24 mouse cellular contexts compared by ENCODE assay signal in genomic region chr4:145250002-145250401, GRCm38 (mm10). TPM values are rescaled to one million over a fixed set of nuclear protein-coding genes. Genes with fewer than 3 reads are reported as not detected.
A peak's percentile ranks its signal among the peaks of the same experiment; 100 is the strongest.
DNase-seq lines count a peak whose midpoint lies in the region; ATAC-seq and TF ChIP-seq lines count a peak whose summit lies in the region.
"Had no signal": no experiment of that assay in that cellular context is flagged by ENCODE, and none has a peak within 500 bp of the region (broad histone marks: within the 10 kb centered on the region; RNA-seq: fewer than 3 reads in every experiment).

No protein-coding gene starts in this region.

- H3K27ac ChIP-seq in thymus, adult 2 months (ENCODE audit: control insufficient read depth, insufficient read depth, low read length) = no peak overlapping the region
- H3K27ac ChIP-seq in gastrocnemius, adult 2 months = no peak overlapping the region
- H3K27ac ChIP-seq: embryonic facial prominence, embryonic 15.5 days; forebrain, embryonic 10.5 days; hindbrain, embryonic 15.5 days; limb, embryonic 13.5 days; liver, embryonic 13.5 days; midbrain, embryonic 10.5 days; neural tube, embryonic 12.5 days; stomach, embryonic 15.5 days had no signal

- no peak overlapping the region for H3K4me3 ChIP-seq in thymus, adult 2 months (ENCODE audit: control insufficient read depth, insufficient read depth, low read length)
- no peak overlapping the region for H3K4me3 ChIP-seq in gastrocnemius, adult 2 months
- H3K4me3 ChIP-seq: embryonic facial prominence, embryonic 15.5 days; forebrain, embryonic 10.5 days; hindbrain, embryonic 15.5 days; limb, embryonic 13.5 days; liver, embryonic 13.5 days; midbrain, embryonic 10.5 days; neural tube, embryonic 12.5 days; stomach, embryonic 15.5 days had no signal

- ATAC-seq in activated CD4-positive, CD25-positive, alpha-beta regulatory T cell, adult 4 months = peak; percentile 65
- peak; percentile 5; the same call in 1 of the 2 replicates for ATAC-seq in megakaryocyte, adult 5-6 weeks (ENCODE audit: poor library complexity, severe bottlenecking)
- ATAC-seq: forebrain, postnatal 0 days had no signal

- WGBS in thymus, adult 2 months = 5% methylated on average over 4 of the region's 4 CpGs

- intact Hi-C loops in gastrocnemius, adult 2 months (cut with DNase I) = no loop called here

- H3K36me3 ChIP-seq in thymus, adult 2 months (ENCODE audit: control insufficient read depth, insufficient read depth, low read length) = no peaks in the 10 kb centered on the region
- H3K36me3 ChIP-seq: embryonic facial prominence, embryonic 15.5 days; forebrain, embryonic 10.5 days; hindbrain, embryonic 15.5 days; limb, embryonic 13.5 days; liver, embryonic 13.5 days; midbrain, embryonic 10.5 days; neural tube, embryonic 12.5 days; stomach, embryonic 15.5 days had no signal

- no peaks in the 10 kb centered on the region for H3K27me3 ChIP-seq in thymus, adult 2 months (ENCODE audit: control insufficient read depth, insufficient read depth, low read length)

- H3K4me1 ChIP-seq in thymus, adult 2 months (replicated peaks; ENCODE audit: control insufficient read depth, insufficient read depth, low read length) = peaks cover 32% of the 10 kb centered on the region

- no peak for TF ChIP-seq CTCF in thymus, adult 2 months (IDR thresholded peaks at IDR 0.05; ENCODE audit: borderline replicate concordance, control insufficient read depth, extremely low read depth, insufficient read depth, low read length, poor library complexity)
- TF ChIP-seq CTCF in gastrocnemius, adult 2 months (IDR thresholded peaks at IDR 0.05) = no peak

- no peak for TF ChIP-seq POLR2A in thymus, adult 2 months (IDR thresholded peaks at IDR 0.05; ENCODE audit: control insufficient read depth, extremely low read depth, insufficient read depth, low read length, poor library complexity)

- peak; percentile 42 for DNase-seq in thymus, postnatal 0 days (ENCODE audit: low spot score)
- DNase-seq in thymus, adult 2 months = no peak
- no peak for DNase-seq in gastrocnemius, adult 2 months
- DNase-seq in layer of hippocampus, postnatal 14 days (ENCODE audit: low spot score in 2 of 2) = no peak
- no peak for DNase-seq in urinary bladder, postnatal 36 days (ENCODE audit: low spot score in 2 of 2)
- no peak for DNase-seq in lung, postnatal 4 days
- DNase-seq: adrenal gland, postnatal 25 days; cerebellum, adult 11 months; cerebellum, postnatal 14 days; forebrain, postnatal 0 days; heart, adult 18-20 months; heart, postnatal 36 days; liver, embryonic 13.5 days; lung, embryonic 14.5 days; lung, postnatal 36 days had no signal

RNA-seq across cellular contexts. Expression of gene Tnfrsf1b, which starts 3.3 kb away (rescaled TPM):
- polyA plus RNA-seq in thymus, postnatal 0 days (2015; fragmentation: Nextera tagmentation; extraction: Ambion mirVana) = 12.5 and 12.9 TPM in 2 replicates
- polyA plus RNA-seq in thymus, adult 2 months (2012; rRNA removed) = 46.5 and 48.1 TPM in 2 replicates
- polyA plus RNA-seq in activated CD4-positive, CD25-positive, alpha-beta regulatory T cell, adult 4 months (2017; shearing (Covaris generic)) = 100 to 1,000 TPM in 1 of 2 experiments, 10 to 100 TPM in 1; 87.9 to 139 TPM
- total RNA-seq in megakaryocyte, adult 5-6 weeks (2015) = 107 and 112 TPM in 2 replicates
- 113 and 122 TPM in 2 replicates for total RNA-seq in megakaryocyte, adult 5-6 weeks (2017)
- total RNA-seq in gastrocnemius, adult 2 months (2021) = 1 to 10 TPM; 2.5 to 3.0 TPM
- total RNA-seq in layer of hippocampus, postnatal 14 days (2021) = 1 to 10 TPM; 2.9 TPM

RNA-seq across cellular contexts. Expression of gene Vps13d, which starts 55.2 kb away (rescaled TPM):
- 13.0 and 13.1 TPM in 2 replicates for polyA plus RNA-seq in thymus, postnatal 0 days (2015; fragmentation: Nextera tagmentation; extraction: Ambion mirVana)
- polyA plus RNA-seq in thymus, adult 2 months (2012; rRNA removed) = 22.5 and 23.5 TPM in 2 replicates
- polyA plus RNA-seq in activated CD4-positive, CD25-positive, alpha-beta regulatory T cell, adult 4 months (2017; shearing (Covaris generic)) = 10 to 100 TPM in 1 of 2 experiments, 1 to 10 TPM in 1; 9.2 to 17.9 TPM
- 22.2 and 24.0 TPM in 2 replicates for total RNA-seq in megakaryocyte, adult 5-6 weeks (2015)
- total RNA-seq in megakaryocyte, adult 5-6 weeks (2017) = 40.0 and 59.4 TPM in 2 replicates
- total RNA-seq in gastrocnemius, adult 2 months (2021) = 10 to 100 TPM; 35.6 to 37.0 TPM
- 10 to 100 TPM; 68.2 to 75.9 TPM for total RNA-seq in layer of hippocampus, postnatal 14 days (2021)

Comparison
In these comparisons a context has a peak if more than half of its experiments do, and no peak if none do; other contexts are left out.
1. RNA of gene Tnfrsf1b, which starts 3.3 kb away (total RNA-seq): 107 to 122 TPM in megakaryocyte, adult 5-6 weeks; 2.5 to 3.0 TPM in gastrocnemius, adult 2 months and 2.9 TPM in layer of hippocampus, postnatal 14 days; every median in the first group is over 10 times any median in the second.